Mouse (Mus musculus) C2C12 (cell line): ENCODE results near the gene Sorbs1. TPM values are rescaled to one million over a fixed set of nuclear protein-coding genes. Genes with fewer than 3 reads are reported as not detected.

Source experiments
- H3K27me3 ChIP-seq: one replicate; pipeline ENCODE4 v1.6.1; 2011; ENCODE audit not compliant: control insufficient read depth, insufficient read depth, insufficient read length
- H3K36me3 ChIP-seq: one replicate; pipeline ENCODE4 v1.6.1; 2011; ENCODE audit not compliant: control insufficient read depth, insufficient read depth
- H3K4me3 ChIP-seq: one replicate; pipeline ENCODE4 v1.5.1; 2011; ENCODE audit warnings: mild to moderate bottlenecking, control low read depth; ENCODE audit not compliant: poor library complexity, insufficient read depth, severe bottlenecking
- H3K79me2 ChIP-seq: one replicate; pipeline ENCODE4 v1.6.1; 2011; ENCODE audit not compliant: control insufficient read depth, insufficient read depth
- H3K79me3 ChIP-seq: one replicate; pipeline ENCODE4 v1.6.1; 2011; ENCODE audit warnings: low read depth, control low read depth
- H3ac ChIP-seq: one replicate; pipeline ENCODE3; 2011; ENCODE audit warnings: low read depth; ENCODE audit not compliant: control insufficient read depth, insufficient read length
- CEBPB ChIP-seq: IDR thresholded peaks from one replicate; pipeline ENCODE4 v1.6.1; 2011; ENCODE audit warnings: low read depth, mild to moderate bottlenecking, control low read depth, moderate library complexity
- CTCF ChIP-seq: IDR thresholded peaks from one replicate; pipeline ENCODE4 v1.5.1; 2011; ENCODE audit not compliant: control insufficient read depth, insufficient read depth, insufficient read length
- FOSL1 ChIP-seq: IDR thresholded peaks from one replicate; pipeline ENCODE4 v1.8.0; 2011; ENCODE audit warnings: mild to moderate bottlenecking, low read length; ENCODE audit not compliant: poor library complexity, insufficient read depth, severe bottlenecking
- MAX ChIP-seq: IDR thresholded peaks from one replicate; pipeline ENCODE4 v1.6.1; 2011; ENCODE audit warnings: mild to moderate bottlenecking, control low read depth
- MYOD1 ChIP-seq: IDR thresholded peaks from one replicate; pipeline ENCODE4 v1.6.1; 2011; ENCODE audit warnings: low read depth; ENCODE audit not compliant: control insufficient read depth, insufficient read length
- MYOG ChIP-seq: IDR thresholded peaks from one replicate; pipeline ENCODE4 v1.6.1; 2011; ENCODE audit not compliant: control insufficient read depth, insufficient read length; ENCODE audit errors: extremely low read depth
- USF1 ChIP-seq: IDR thresholded peaks from one replicate; pipeline ENCODE4 v1.6.1; 2011; ENCODE audit warnings: low read depth, mild to moderate bottlenecking, control low read depth, moderate library complexity
- polyA plus RNA-seq: library from polyadenylated mRNA; unstranded; fragments of >200 nt; fragmentation: generic; extraction: Trizol; gene quantifications from one replicate; pipeline ENCODE4 v1.2.1, GENCODE M21; 2012; ENCODE audit warnings: missing spikeins

The Sorbs1 gene
- polyA plus RNA-seq, 1 experiment, result 9.0 TPM

DNA sequence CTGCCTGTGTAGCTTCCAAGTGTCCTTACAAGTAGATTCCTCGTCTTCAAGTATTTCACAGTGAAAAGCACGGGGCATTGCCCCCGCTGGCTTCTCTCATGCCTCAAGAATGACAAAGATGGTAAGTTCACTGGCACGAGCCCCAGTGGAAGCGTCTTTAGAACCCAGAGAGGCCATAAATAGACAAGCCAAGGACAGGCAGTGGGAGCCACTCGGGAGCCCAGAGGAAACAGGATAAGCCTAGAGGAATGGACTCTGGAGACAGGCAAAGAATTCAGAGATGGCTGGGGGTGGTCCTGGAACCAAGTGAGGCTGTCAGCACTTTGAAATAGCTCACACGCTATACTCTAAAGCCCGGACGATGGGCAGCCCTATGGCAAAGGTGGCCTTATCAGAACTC is 45.8 kb downstream of the Sorbs1 start:
- Histone ChIP-seq H3K79me2 (no peaks in the 10 kb centered on the region), H3K36me3 (no peaks in the 10 kb centered on the region), H3K27me3 (no peaks in the 10 kb centered on the region), H3K4me3 (no peak overlapping the region), H3ac (no peak overlapping the region), H3K79me3 (peaks cover 2% of the 10 kb centered on the region)
- TF ChIP-seq MYOG (no peak), MAX (no peak), FOSL1 (no peak), CTCF (no peak)

DNA sequence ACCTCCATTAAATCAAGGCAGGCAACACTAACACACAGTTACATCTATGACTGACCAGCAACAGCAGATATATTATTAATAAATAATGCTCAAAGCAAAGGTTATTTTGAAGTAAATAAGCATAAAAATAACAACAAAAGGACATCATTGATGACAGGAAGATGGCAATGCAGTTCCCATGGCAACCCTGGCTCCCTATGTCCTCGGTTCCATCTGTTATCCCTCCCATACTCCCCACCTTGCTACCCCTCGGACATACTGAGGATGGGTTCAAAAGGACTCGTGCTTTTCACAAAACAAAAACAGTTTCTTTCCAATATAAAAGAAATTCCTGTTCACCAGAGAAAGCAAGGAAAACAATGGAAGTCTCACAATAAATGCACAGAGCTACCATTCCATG is 48.2 kb downstream of the Sorbs1 start:
- Histone ChIP-seq H3ac (no peak overlapping the region), H3K79me3 (peaks cover 2% of the 10 kb centered on the region), H3K27me3 (no peaks in the 10 kb centered on the region), H3K79me2 (no peaks in the 10 kb centered on the region), H3K36me3 (no peaks in the 10 kb centered on the region), H3K4me3 (no peak overlapping the region)
- no peak for TF ChIP-seq MYOG
- no peak for TF ChIP-seq MAX
- TF ChIP-seq CTCF, result no peak
- TF ChIP-seq CEBPB, result no peak
- TF ChIP-seq USF1, result no peak
- TF ChIP-seq MYOD1, result no peak
- no peak for TF ChIP-seq FOSL1

DNA sequence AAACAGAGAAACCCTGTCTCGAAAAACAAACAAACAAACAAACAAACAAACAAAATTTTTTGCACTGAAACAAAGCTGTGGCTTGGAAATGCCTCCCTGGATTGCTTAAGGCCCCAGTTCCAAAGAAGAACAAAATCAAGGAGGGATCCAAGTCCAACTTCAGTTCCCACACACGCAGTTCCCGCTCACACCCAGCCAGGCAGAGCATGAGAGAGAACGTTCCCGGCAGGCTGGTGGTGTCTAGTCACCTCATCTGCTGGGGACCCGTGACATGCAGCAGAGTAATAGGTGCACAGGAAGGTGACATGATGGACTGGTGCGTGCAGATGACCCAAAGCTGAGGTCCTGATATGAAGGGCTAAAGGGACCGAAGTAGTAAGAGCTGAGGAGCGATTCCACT is 49.2 kb downstream of the Sorbs1 start:
- Histone ChIP-seq H3K27me3 (no peaks in the 10 kb centered on the region), H3K4me3 (no peak overlapping the region), H3K79me2 (no peaks in the 10 kb centered on the region), H3ac (no peak overlapping the region), H3K79me3 (peaks cover 2% of the 10 kb centered on the region), H3K36me3 (no peaks in the 10 kb centered on the region)
- TF ChIP-seq USF1 (no peak), MYOD1 (no peak), CEBPB (no peak), MYOG (no peak), MAX (no peak), CTCF (no peak), FOSL1 (no peak)

DNA sequence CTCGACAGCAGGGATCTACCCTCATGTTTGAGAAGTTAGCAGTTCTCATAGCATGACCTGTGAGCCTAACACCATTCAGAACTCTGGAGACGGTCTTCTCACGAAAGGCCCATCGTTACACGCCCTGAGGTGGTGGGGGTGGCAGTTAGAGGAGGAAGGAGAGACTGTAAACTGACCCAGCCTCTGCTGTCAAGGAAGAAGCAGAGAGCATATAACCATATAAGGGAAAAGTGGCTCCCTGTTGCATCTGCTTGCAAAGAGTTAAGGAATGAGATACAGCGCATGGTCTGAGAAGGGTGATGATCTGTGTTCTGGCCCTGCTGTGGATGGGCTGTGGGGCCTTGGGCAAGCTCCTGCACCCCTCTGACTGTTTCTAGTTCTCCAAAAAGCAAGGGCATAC is 50.7 kb downstream of the Sorbs1 start:
- no peak overlapping the region for H3K4me3 ChIP-seq
- H3K27me3 ChIP-seq, result no peaks in the 10 kb centered on the region
- H3K79me3 ChIP-seq, result peaks cover 2% of the 10 kb centered on the region
- no peak overlapping the region for H3ac ChIP-seq
- H3K79me2 ChIP-seq, result no peaks in the 10 kb centered on the region
- no peak for TF ChIP-seq FOSL1
- TF ChIP-seq MAX, result no peak
- no peak for TF ChIP-seq CEBPB
- no peak for TF ChIP-seq MYOD1
- no peak for TF ChIP-seq CTCF
- TF ChIP-seq MYOG, result no peak
- no peak for TF ChIP-seq USF1
- no peaks in the 10 kb centered on the region for H3K36me3 ChIP-seq

DNA sequence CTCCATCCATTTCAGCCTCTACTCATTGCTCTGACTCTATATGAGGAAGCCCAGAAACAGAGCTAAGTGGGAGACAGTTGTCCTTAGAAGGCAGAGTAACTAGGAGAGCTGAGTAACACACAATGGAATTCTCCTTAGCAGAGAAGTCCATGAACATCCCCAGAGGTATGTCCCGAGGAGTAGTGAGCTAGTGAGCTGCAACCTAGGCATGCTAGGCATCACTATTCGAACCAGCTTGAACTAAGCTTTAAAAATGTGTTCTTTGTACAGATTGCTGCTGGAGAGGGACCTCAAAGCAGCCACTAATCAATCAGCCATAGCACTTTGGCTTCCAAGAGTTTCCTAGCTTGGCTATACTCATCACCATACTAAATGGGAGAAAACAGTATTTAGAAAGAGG is 51.1 kb downstream of the Sorbs1 start:
- no peaks in the 10 kb centered on the region for H3K36me3 ChIP-seq
- H3ac ChIP-seq, result peak overlapping the region; percentile 33
- H3K79me2 ChIP-seq, result no peaks in the 10 kb centered on the region
- H3K4me3 ChIP-seq, result no peak overlapping the region
- peaks cover 2% of the 10 kb centered on the region for H3K79me3 ChIP-seq
- H3K27me3 ChIP-seq, result no peaks in the 10 kb centered on the region
- TF ChIP-seq CTCF, result no peak
- no peak for TF ChIP-seq USF1
- no peak for TF ChIP-seq MAX
- TF ChIP-seq CEBPB, result no peak
- TF ChIP-seq FOSL1, result no peak
- TF ChIP-seq MYOG, result no peak
- no peak for TF ChIP-seq MYOD1

DNA sequence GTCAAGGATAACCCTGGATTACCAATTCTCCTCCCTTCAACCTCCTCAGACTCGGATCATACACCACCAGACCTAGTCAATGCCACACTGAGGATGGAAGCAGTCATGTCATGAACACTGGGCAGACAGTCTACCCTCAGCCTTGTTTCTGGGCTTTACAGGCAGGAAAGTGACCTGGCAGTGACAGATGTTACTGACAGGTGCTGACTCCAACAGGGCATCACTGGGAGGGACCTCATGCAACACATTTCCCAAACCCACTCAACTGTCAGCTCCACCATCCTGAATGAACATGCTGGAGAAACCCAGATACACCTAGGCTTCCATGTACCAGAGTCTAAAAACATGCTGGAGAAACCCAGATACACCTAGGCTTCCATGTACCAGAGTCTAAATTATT is 51.9 kb downstream of the Sorbs1 start:
- Histone ChIP-seq H3K27me3 (no peaks in the 10 kb centered on the region), H3K79me2 (no peaks in the 10 kb centered on the region), H3K4me3 (no peak overlapping the region), H3K36me3 (no peaks in the 10 kb centered on the region), H3ac (no peak overlapping the region), H3K79me3 (peaks cover 2% of the 10 kb centered on the region)
- TF ChIP-seq USF1, result no peak
- no peak for TF ChIP-seq CTCF
- no peak for TF ChIP-seq FOSL1
- no peak for TF ChIP-seq MYOG
- TF ChIP-seq MYOD1, result no peak
- TF ChIP-seq CEBPB, result no peak
- TF ChIP-seq MAX, result no peak
